Mouse (Mus musculus) effector memory CD4-positive, alpha-beta T cell, adult 7 months (primary cell): Measurements from ENCODE around the gene Siva1. TPM values are rescaled to one million over a fixed set of nuclear protein-coding genes. Genes with fewer than 3 reads are reported as not detected.

Experiments used
- polyA plus RNA-seq: library from polyadenylated mRNA; unstranded; fragments of 100-300 nt; shearing (Covaris generic); gene quantifications from one replicate; pipeline ENCODE4 v1.2.1, GENCODE M21; 2017

Gene Siva1
- polyA plus RNA-seq, result 28.5 TPM

GRCm38 (mm10) chr12:112644180-112644854 is at the start of gene Siva1:
Gene Siva1 (plus strand): TSS chr12:112644679.

DNA sequence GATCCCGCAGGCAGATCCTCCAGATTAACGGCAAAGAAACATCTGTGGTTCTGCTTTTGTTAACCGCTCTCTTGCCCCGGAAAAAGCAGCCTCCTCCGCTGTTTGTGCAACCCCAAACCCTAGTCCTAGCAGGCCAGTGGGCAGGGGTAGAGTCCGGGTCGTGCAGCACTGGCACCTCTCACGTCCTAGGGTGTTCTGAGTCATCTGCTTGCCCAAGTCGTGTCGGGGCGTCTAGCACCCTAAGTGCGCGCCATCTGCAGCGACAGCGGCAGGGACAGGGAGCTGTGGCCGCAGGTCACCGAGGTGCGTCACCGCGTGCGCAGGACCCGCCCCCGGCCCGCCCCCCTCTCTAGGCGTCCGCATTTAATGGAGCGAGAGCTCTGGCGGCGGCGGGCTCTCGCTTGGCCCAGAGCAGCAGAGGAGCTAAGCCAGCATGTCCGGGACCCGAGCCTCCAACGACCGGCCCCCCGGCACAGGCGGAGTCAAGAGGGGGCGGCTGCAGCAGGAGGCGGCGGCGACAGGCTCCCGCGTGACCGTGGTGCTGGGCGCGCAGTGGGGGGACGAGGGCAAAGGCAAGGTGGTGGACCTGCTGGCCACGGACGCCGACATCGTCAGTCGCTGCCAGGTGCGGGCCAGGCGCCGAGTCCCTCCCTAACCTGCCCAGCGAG is 24.7 kb upstream of the Siva1 start, which contains the start of gene Adssl1:
Gene Adssl1, plus strand, starts transcription at position 360 of the 668 bp plus-strand sequence.

DNA sequence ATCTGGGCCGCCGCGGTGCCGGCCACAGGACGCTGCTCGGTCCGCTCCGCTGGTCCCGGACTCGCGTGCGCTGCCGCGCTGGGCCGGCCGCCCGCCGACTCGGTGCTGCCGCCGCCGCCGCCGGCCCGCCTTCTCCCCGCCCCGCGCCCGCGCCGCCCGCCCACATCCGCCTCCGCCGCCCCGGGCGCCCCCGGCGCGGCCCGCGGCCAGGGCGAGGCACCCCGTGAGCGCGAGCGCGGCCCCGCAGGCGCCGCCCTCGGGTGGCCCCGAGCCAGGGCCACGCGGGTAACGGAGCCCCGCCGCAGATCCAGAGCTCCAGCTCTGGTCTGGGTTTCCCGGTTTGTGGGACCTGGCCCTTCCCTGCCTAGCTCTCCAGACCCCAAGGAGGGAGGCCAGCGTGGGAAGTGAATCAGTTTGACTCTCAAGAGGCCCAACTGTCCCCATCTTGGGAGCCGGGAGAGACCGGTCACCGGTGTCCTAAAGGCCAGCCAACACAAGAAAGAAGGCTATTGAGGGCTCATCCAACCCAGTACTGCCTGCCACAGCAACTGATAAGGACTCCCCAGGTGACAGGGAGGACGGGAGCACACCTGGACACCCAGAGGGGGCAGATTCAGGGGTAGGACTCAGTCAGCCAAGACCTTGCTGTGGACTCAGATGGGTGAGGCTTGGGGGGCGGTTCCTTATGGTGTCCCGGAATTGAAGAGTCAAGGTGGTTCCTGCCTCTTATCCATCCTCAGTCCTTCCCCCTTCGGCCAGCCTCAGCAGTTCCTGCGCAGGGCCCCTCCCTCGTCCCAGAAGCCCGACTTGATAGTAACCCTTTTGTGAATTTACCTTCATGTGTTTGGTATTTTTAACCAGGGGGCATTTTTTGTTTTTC is 29.9 kb downstream of the Siva1 start, which contains the start of gene Akt1:
Gene Akt1, minus strand, starts transcription at position 753 of the 880 bp plus-strand sequence.

DNA sequence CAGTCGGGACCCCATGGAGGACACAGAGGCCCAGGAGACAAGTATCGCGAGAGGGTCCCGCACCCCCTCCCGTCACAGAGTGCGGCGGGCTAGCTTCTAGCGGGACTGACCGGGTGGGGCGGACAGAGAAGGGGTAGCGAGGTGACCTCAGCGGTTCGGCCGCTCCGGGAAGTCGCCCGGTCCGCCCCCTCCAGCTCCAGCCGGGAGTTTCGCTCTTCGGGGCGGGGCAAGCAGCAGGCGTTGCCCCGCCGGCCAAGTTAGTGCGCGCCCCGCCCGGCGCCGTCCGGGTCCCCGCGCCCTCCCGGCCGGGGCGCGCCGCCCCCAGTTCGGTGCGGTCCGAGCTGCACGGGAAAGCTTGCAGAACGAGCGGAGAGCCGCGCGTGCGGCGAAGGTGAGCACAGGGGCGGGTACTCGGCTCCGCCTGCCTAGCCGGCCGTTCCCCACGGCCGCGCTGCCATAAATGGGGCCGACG is 34.1 kb downstream of the Siva1 start, which contains the start of gene Zbtb42:
Gene Zbtb42, plus strand, starts transcription at position 274 of the 472 bp plus-strand sequence.

Other genes starting within 250 kb of the Siva1 start
- 0.21 TPM for gene A530016L24Rik, start 155.2 kb upstream of the Siva1 start, polyA plus RNA-seq
- gene Tmem179, start 127.9 kb upstream of the Siva1 start, polyA plus RNA-seq, result 0.57 TPM
- gene Inf2, start 55.9 kb upstream of the Siva1 start, polyA plus RNA-seq, result 61.0 TPM
- 1.7 TPM for gene Adssl1, start 24.6 kb upstream of the Siva1 start, polyA plus RNA-seq
- gene Akt1, start 30.2 kb downstream of the Siva1 start, polyA plus RNA-seq, result 133 TPM
- gene Zbtb42, start 34.1 kb downstream of the Siva1 start, polyA plus RNA-seq, result 5.2 TPM
- gene Cep170b, start 75.8 kb downstream of the Siva1 start, polyA plus RNA-seq, result 17.1 TPM
- 0.68 TPM for gene Pld4, start 116.0 kb downstream of the Siva1 start, polyA plus RNA-seq
- gene Ahnak2, start 158.0 kb downstream of the Siva1 start, polyA plus RNA-seq, result not detected
- 0.50 TPM for gene Clba1, start 164.3 kb downstream of the Siva1 start, polyA plus RNA-seq
- gene Cdca4, start 184.7 kb downstream of the Siva1 start, polyA plus RNA-seq, result 37.7 TPM
- gene Gpr132, start 223.5 kb downstream of the Siva1 start, polyA plus RNA-seq, result 286 TPM